Mouse (Mus musculus) lung, adult 2 months (tissue): ENCODE data around the gene Fam155a.

Experiments
- CTCF ChIP-seq: fragments of 200-500 bp; IDR thresholded peaks from 2 replicates; pipeline ENCODE4 v1.5.1; 2011; ENCODE audit warnings: mild to moderate bottlenecking, low read length, control low read depth; ENCODE audit not compliant: insufficient read depth
- POLR2A ChIP-seq: fragments of 200-500 bp; IDR thresholded peaks from 2 replicates; pipeline ENCODE4 v1.6.1; 2011; ENCODE audit warnings: low read depth, mild to moderate bottlenecking, control low read depth, low read length, borderline replicate concordance; ENCODE audit errors: extremely low read depth

DNA sequence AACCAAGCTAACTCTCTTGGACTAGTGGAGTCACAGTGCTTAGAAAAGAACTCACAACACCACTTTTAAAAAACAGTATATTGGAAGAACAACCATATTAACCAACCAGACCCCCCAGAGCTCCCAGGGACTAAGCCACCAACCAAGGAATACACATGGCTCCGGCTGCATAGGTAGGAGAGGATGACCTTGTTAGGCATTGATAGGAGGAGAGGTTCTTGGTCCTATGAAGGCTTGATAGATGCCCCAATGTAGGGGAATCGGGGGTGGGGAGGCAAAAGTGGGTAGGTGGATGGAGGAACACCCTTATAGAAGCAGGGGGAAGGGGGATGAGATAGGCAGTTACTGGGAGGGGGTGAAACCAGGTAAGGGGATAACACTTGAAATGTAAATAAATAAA is 132.8 kb downstream of the Fam155a start:
- no peak for TF ChIP-seq POLR2A
- no peak for TF ChIP-seq CTCF
